11 mouse cellular contexts compared by ENCODE assay signal in the genomic region with DNA sequence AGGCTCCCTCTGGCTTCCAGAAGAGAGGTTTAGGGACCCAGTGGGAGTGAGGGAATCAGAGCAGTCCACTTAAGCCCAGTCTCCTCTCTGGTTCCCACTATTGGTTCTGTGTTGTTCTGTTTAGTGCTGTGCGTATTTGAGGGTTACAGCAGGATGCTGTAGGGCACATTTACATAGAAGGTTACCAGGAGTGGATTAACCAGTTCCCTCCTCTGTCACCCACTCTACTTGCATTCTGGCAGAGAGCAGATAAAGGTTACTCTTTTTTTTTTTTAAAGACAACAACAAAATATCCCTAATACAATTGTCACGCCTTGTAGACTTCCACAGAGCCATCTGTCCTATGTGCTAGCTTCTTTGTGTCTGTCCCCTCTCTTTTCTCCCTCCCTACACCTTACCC. TPM values are rescaled to one million over a fixed set of nuclear protein-coding genes. Genes with fewer than 3 reads are reported as not detected.
DNase-seq lines count a peak whose midpoint lies in the region; ATAC-seq and TF ChIP-seq lines count a peak whose summit lies in the region.
"Had no signal": no experiment of that assay in that cellular context is flagged by ENCODE, and none has a peak within 500 bp of the region (broad histone marks: within the 10 kb centered on the region; RNA-seq: fewer than 3 reads in every experiment).

No protein-coding gene starts in this region.

- H3K4me3 ChIP-seq in gastrocnemius, adult 2 months: no peak overlapping the region
- peak overlapping the region; percentile 43 to 48; a peak in 3 of 4 replicates for H3K4me3 ChIP-seq in MEL (ENCODE audit: control insufficient read depth in 1 of 2, insufficient read depth in 1 of 2, low read depth in 2 of 2, low read length in 2 of 2)
- no peak overlapping the region for H3K4me3 ChIP-seq in hindbrain, embryonic 12.5 days
- no peak overlapping the region for H3K4me3 ChIP-seq in cerebellum, adult 2 months (replicated peaks; ENCODE audit: insufficient read depth, low read depth, low read length)
- H3K4me3 ChIP-seq: neural tube, embryonic 12.5 days had no signal

- peaks cover 66% of the 10 kb centered on the region for H3K79me2 ChIP-seq in MEL (ENCODE audit: control insufficient read depth, insufficient read depth, low read length, poor library complexity)

- 72% methylated on average over 2 of the region's 2 CpGs for WGBS in hindbrain, embryonic 12.5 days
- 58% methylated on average over 2 of the region's 2 CpGs for WGBS in cerebellum, adult 2 months

- no peaks in the 10 kb centered on the region for H3K27me3 ChIP-seq in MEL (ENCODE audit: control insufficient read depth in 1 of 2, insufficient read depth in 2 of 2, low read length in 2 of 2)
- no peaks in the 10 kb centered on the region for H3K27me3 ChIP-seq in hindbrain, embryonic 12.5 days
- no peaks in the 10 kb centered on the region for H3K27me3 ChIP-seq in cerebellum, adult 2 months (ENCODE audit: control insufficient read depth, insufficient read depth, low read length)
- H3K27me3 ChIP-seq: neural tube, embryonic 12.5 days; Patski had no signal

- H3K9me3 ChIP-seq in MEL (replicated peaks; ENCODE audit: insufficient read depth, low read length): no peaks in the 10 kb centered on the region
- H3K9me3 ChIP-seq in hindbrain, embryonic 12.5 days (replicated peaks): no peaks in the 10 kb centered on the region

- ATAC-seq in hindbrain, embryonic 12.5 days (ENCODE audit: low FRiP score): 0 out of 2 replicates have a peak, but pooled peaks have one; percentile 26
- peak; percentile 35 for ATAC-seq in megakaryocyte progenitor cell, adult 5-6 weeks (replicated peaks; ENCODE audit: poor library complexity)
- ATAC-seq in CD4-positive, CD25-positive, alpha-beta regulatory T cell, adult 4 months: no peak
- ATAC-seq: Patski had no signal

- TF ChIP-seq RAD21 in MEL (IDR thresholded peaks at IDR 0.05; ENCODE audit: low read depth, low read length): no peak

- peak overlapping the region; percentile 86 for H3K27ac ChIP-seq in gastrocnemius, adult 2 months
- H3K27ac ChIP-seq in MEL (ENCODE audit: control insufficient read depth, low read depth, low read length): peak overlapping the region; percentile 100
- H3K27ac ChIP-seq in hindbrain, embryonic 12.5 days: peak overlapping the region; percentile 71
- no peak overlapping the region for H3K27ac ChIP-seq in cerebellum, adult 2 months (ENCODE audit: insufficient read depth, low read length)
- H3K27ac ChIP-seq: neural tube, embryonic 12.5 days had no signal

- no peak overlapping the region for H3K4me2 ChIP-seq in hindbrain, embryonic 12.5 days (replicated peaks)
- H3K4me2 ChIP-seq: neural tube, embryonic 12.5 days had no signal

- H3K36me3 ChIP-seq in MEL (ENCODE audit: control insufficient read depth in 1 of 2, insufficient read depth in 2 of 2, low read length in 2 of 2): peaks cover 0 to 76% of the 10 kb centered on the region in 2 experiments; a peak in 2 of 4 replicates
- H3K36me3 ChIP-seq in hindbrain, embryonic 12.5 days: peaks cover 16% of the 10 kb centered on the region

- peak; percentile 72 to 74 for TF ChIP-seq EP300 in MEL (IDR thresholded peaks at IDR 0.05; ENCODE audit: low read depth in 1 of 2, low read length in 2 of 2)

- TF ChIP-seq CTCF in gastrocnemius, adult 2 months (IDR thresholded peaks at IDR 0.05): no peak
- no peak for TF ChIP-seq CTCF in MEL (IDR thresholded peaks at IDR 0.05 in 2 of 3, conservative IDR thresholded peaks at IDR 0.05 in 1 of 3; ENCODE audit: control insufficient read depth in 1 of 3, insufficient read depth in 1 of 3, low read depth in 2 of 3, low read length in 3 of 3, poor library complexity in 1 of 3, severe bottlenecking in 1 of 3)
- TF ChIP-seq CTCF in cerebellum, adult 2 months (IDR thresholded peaks at IDR 0.05; ENCODE audit: borderline replicate concordance, insufficient read depth, low read depth, low read length): no peak

- H3K9ac ChIP-seq in MEL (ENCODE audit: control insufficient read depth, low read depth, low read length, poor library complexity, severe bottlenecking): peak overlapping the region; percentile 87
- H3K9ac ChIP-seq in hindbrain, embryonic 12.5 days: no peak overlapping the region

- no peak for DNase-seq in gastrocnemius, adult 2 months
- DNase-seq in gastrocnemius, postnatal 14 days: no peak
- DNase-seq in MEL (ENCODE audit: low read depth, low spot score): peak; percentile 73
- no peak for DNase-seq in layer of hippocampus, postnatal 14 days (ENCODE audit: low spot score in 2 of 2)
- no peak for DNase-seq in cerebellum, adult 2 months
- DNase-seq: lung, adult 2 months had no signal

- H3K4me1 ChIP-seq in MEL (ENCODE audit: control insufficient read depth in 1 of 2, insufficient read depth in 2 of 2, low read length in 2 of 2): peaks cover 27 to 68% of the 10 kb centered on the region in 2 experiments
- H3K4me1 ChIP-seq in hindbrain, embryonic 12.5 days: peaks cover 48% of the 10 kb centered on the region
- peaks cover 19% of the 10 kb centered on the region for H3K4me1 ChIP-seq in cerebellum, adult 2 months (ENCODE audit: control insufficient read depth, insufficient read depth, low read length)

- TF ChIP-seq POLR2A in MEL (IDR thresholded peaks at IDR 0.05; ENCODE audit: control insufficient read depth in 1 of 2, insufficient read depth in 1 of 2, low read depth in 1 of 2, low read length in 2 of 2, poor library complexity in 1 of 2): no peak
- no peak for TF ChIP-seq POLR2A in cerebellum, adult 2 months (IDR thresholded peaks at IDR 0.05; ENCODE audit: borderline replicate concordance, insufficient read depth, low read length)

- intact Hi-C loops in gastrocnemius, adult 2 months (cut with DNase I): no loop called here
- intact Hi-C loops in gastrocnemius, postnatal 14 days (cut with DNase I; ENCODE audit: low total_unique reads): loop anchor here (10.0 kb wide), 1 partner anchor 107 kb away; no protein-coding TSS in a partner anchor

TF ChIP-seq in MEL, 35 proteins besides CTCF, POLR2A, EP300 and RAD21:
- TF ChIP-seq CHD2 (IDR thresholded peaks at IDR 0.05; ENCODE audit: low read length) (no peak), TBP (IDR thresholded peaks at IDR 0.05; ENCODE audit: low read depth, low read length) (peak; percentile 46; the same call in 1 of the 2 replicates), ETS1 (IDR thresholded peaks at IDR 0.05; ENCODE audit: low read depth, low read length) (peak; percentile 73), GATA1 (IDR thresholded peaks at IDR 0.05; ENCODE audit: low read depth, low read length) (peak; percentile 66), ZNF384 (IDR thresholded peaks at IDR 0.05; ENCODE audit: low read depth, low read length) (peak; percentile 94), MXI1 (IDR thresholded peaks at IDR 0.05; ENCODE audit: low read depth, low read length) (0 out of 2 replicates have a peak, but pooled peaks have one; percentile 5), TCF12 (IDR thresholded peaks at IDR 0.05; ENCODE audit: low read depth, low read length) (peak; percentile 42; the same call in 1 of the 2 replicates), USF2 (IDR thresholded peaks at IDR 0.05; ENCODE audit: borderline replicate concordance in 1 of 2, insufficient read depth in 1 of 2, low read depth in 1 of 2, low read length in 2 of 2) (no peak), MYC (IDR thresholded peaks at IDR 0.05; ENCODE audit: low read depth, low read length) (no peak), TAL1 (IDR thresholded peaks at IDR 0.05; ENCODE audit: low read length) (peak; percentile 61)

RNA-seq across cellular contexts. Expression of a gene that starts 16.9 kb away (rescaled TPM):
- 10 to 100 TPM; 28.2 to 44.8 TPM for total RNA-seq in gastrocnemius, adult 2 months (2021)
- total RNA-seq in gastrocnemius, postnatal 14 days (2021): 10 to 100 TPM in 1 of 2 experiments, 1 to 10 TPM in 1; 7.9 to 12.3 TPM
- 12.4 and 16.4 TPM in 2 replicates for total RNA-seq in MEL (2012; rRNA removed)
- 10 to 100 TPM in 1 of 2 experiments, not detected in 1; 23.1 TPM for polyA plus RNA-seq in MEL (2012; ENCODE audit: insufficient read depth in 1 of 2, insufficient read length in 2 of 2, low read depth in 1 of 2, low replicate concordance in 2 of 2, missing spikeins in 1 of 2)
- polyA plus RNA-seq in hindbrain, embryonic 12.5 days (2016; fragmentation: Nextera tagmentation; extraction: Ambion mirVana): 9.8 and 10.4 TPM in 2 replicates
- total RNA-seq in megakaryocyte progenitor cell, adult 5-6 weeks (2015): 4.6 and 6.0 TPM in 2 replicates
- total RNA-seq in megakaryocyte progenitor cell, adult 5-6 weeks (2017): 2.7 and 4.9 TPM in 2 replicates
- under 1 TPM; 0.68 to 0.83 TPM for polyA plus RNA-seq in CD4-positive, CD25-positive, alpha-beta regulatory T cell, adult 4 months (2017; shearing (Covaris generic))
- total RNA-seq in layer of hippocampus, postnatal 14 days (2021): 10 to 100 TPM; 59.9 to 65.7 TPM
- polyA plus RNA-seq in cerebellum, adult 2 months (2012; rRNA removed): 26.2 and 27.3 TPM in 2 replicates

Comparison
In these comparisons a context has a peak if more than half of its experiments do, and no peak if none do; other contexts are left out.
1. H3K4me3 ChIP-seq: peak in MEL (2 of 2); none in gastrocnemius, adult 2 months (single experiment), hindbrain, embryonic 12.5 days (single experiment) and cerebellum, adult 2 months (single experiment).